8 mouse cellular contexts compared by ENCODE assay signal in genomic region chr9:56463686-56464515, GRCm38 (mm10). TPM values are rescaled to one million over a fixed set of nuclear protein-coding genes. Genes with fewer than 3 reads are reported as not detected.
DNase-seq lines count a peak whose midpoint lies in the region; ATAC-seq lines count a peak whose summit lies in the region.

No protein-coding gene starts in this region.

- no peak overlapping the region for H3K4me3 ChIP-seq in midbrain, embryonic 14.5 days (replicated peaks; ENCODE audit: low read depth, low read length)
- no peak overlapping the region for H3K4me3 ChIP-seq in midbrain, embryonic 10.5 days
- no peak overlapping the region for H3K4me3 ChIP-seq in forebrain, embryonic 13.5 days
- H3K4me3 ChIP-seq in forebrain, embryonic 12.5 days (replicated peaks) = no peak overlapping the region

- H3K4me1 ChIP-seq in midbrain, embryonic 14.5 days (ENCODE audit: control insufficient read depth, insufficient read depth, low read length) = peaks cover 6% of the 10 kb centered on the region
- H3K4me1 ChIP-seq in midbrain, embryonic 10.5 days = peaks cover 29% of the 10 kb centered on the region
- H3K4me1 ChIP-seq in forebrain, embryonic 13.5 days = peaks cover 19% of the 10 kb centered on the region
- peaks cover 16% of the 10 kb centered on the region for H3K4me1 ChIP-seq in forebrain, embryonic 12.5 days

- H3K27ac ChIP-seq in midbrain, embryonic 14.5 days (replicated peaks; ENCODE audit: low read depth, low read length) = no peak overlapping the region
- no peak overlapping the region for H3K27ac ChIP-seq in midbrain, embryonic 10.5 days (replicated peaks)
- no peak overlapping the region for H3K27ac ChIP-seq in forebrain, embryonic 13.5 days
- H3K27ac ChIP-seq in forebrain, embryonic 12.5 days = no peak overlapping the region

- peaks cover 6% of the 10 kb centered on the region; the same call in 1 of the 2 replicates for H3K36me3 ChIP-seq in midbrain, embryonic 14.5 days (ENCODE audit: control insufficient read depth, insufficient read depth, low read length)
- H3K36me3 ChIP-seq in midbrain, embryonic 10.5 days = peaks cover 24% of the 10 kb centered on the region
- H3K36me3 ChIP-seq in forebrain, embryonic 13.5 days (ENCODE audit: poor library complexity, severe bottlenecking) = peaks cover 16% of the 10 kb centered on the region; the same call in 1 of the 2 replicates
- H3K36me3 ChIP-seq in forebrain, embryonic 12.5 days (replicated peaks) = no peaks in the 10 kb centered on the region; the same call in 1 of the 2 replicates

- no peak overlapping the region for H3K9ac ChIP-seq in midbrain, embryonic 14.5 days (replicated peaks; ENCODE audit: low read length)
- no peak overlapping the region for H3K9ac ChIP-seq in forebrain, embryonic 13.5 days
- no peak overlapping the region for H3K9ac ChIP-seq in forebrain, embryonic 12.5 days

- no peak for ATAC-seq in midbrain, embryonic 14.5 days (ENCODE audit: low FRiP score, low TSS enrichment)
- ATAC-seq in neutrophil, adult 5-6 weeks (ENCODE audit: extremely low read depth, insufficient number of reproducible peaks, low FRiP score, poor library complexity, severe bottlenecking) = peak; percentile 17; the same call in 1 of the 2 replicates
- ATAC-seq in forebrain, embryonic 13.5 days = no peak
- no peak for ATAC-seq in forebrain, embryonic 12.5 days (ENCODE audit: low FRiP score)
- ATAC-seq in erythroid progenitor cell, adult 5-6 weeks (replicated peaks; ENCODE audit: low FRiP score, poor library complexity, severe bottlenecking) = no peak

- no peaks in the 10 kb centered on the region for H3K27me3 ChIP-seq in midbrain, embryonic 14.5 days (ENCODE audit: control insufficient read depth, insufficient read depth, low read length)
- H3K27me3 ChIP-seq in midbrain, embryonic 10.5 days (ENCODE audit: low read depth, poor library complexity, severe bottlenecking) = no peaks in the 10 kb centered on the region
- no peaks in the 10 kb centered on the region for H3K27me3 ChIP-seq in forebrain, embryonic 13.5 days
- H3K27me3 ChIP-seq in forebrain, embryonic 12.5 days = no peaks in the 10 kb centered on the region

- no peak for DNase-seq in midbrain, embryonic 14.5 days
- no peak for DNase-seq in midbrain, embryonic 10.5 days (ENCODE audit: low spot score)
- peak; percentile 69 to 83 for DNase-seq in heart, adult 18-20 months
- DNase-seq in kidney, adult 8-10 months = peak; percentile 18 to 43

- no peaks in the 10 kb centered on the region for H3K9me3 ChIP-seq in midbrain, embryonic 14.5 days (ENCODE audit: control insufficient read depth, low read length)
- no peaks in the 10 kb centered on the region for H3K9me3 ChIP-seq in midbrain, embryonic 10.5 days (replicated peaks)
- no peaks in the 10 kb centered on the region for H3K9me3 ChIP-seq in forebrain, embryonic 13.5 days (replicated peaks)
- H3K9me3 ChIP-seq in forebrain, embryonic 12.5 days = no peaks in the 10 kb centered on the region

- peak overlapping the region; percentile 31; the same call in 1 of the 2 replicates for H3K4me2 ChIP-seq in midbrain, embryonic 14.5 days (ENCODE audit: low read length)
- no peak overlapping the region for H3K4me2 ChIP-seq in forebrain, embryonic 13.5 days
- H3K4me2 ChIP-seq in forebrain, embryonic 12.5 days = no peak overlapping the region

- WGBS in midbrain, embryonic 14.5 days = 78% methylated on average over 4 of the region's 4 CpGs
- WGBS in midbrain, embryonic 10.5 days = 71% methylated on average over 4 of the region's 4 CpGs
- WGBS in forebrain, embryonic 13.5 days = 72% methylated on average over 4 of the region's 4 CpGs
- 75% methylated on average over 4 of the region's 4 CpGs for WGBS in forebrain, embryonic 12.5 days

RNA-seq across cellular contexts. Expression of gene Hmg20a, which starts 45.5 kb away (rescaled TPM):
- 68.4 and 94.3 TPM in 2 replicates for polyA plus RNA-seq in midbrain, embryonic 14.5 days (2014; fragmentation: Nextera tagmentation; extraction: Ambion mirVana)
- 62.5 and 74.3 TPM in 2 replicates for polyA plus RNA-seq in midbrain, embryonic 10.5 days (2016; fragmentation: Nextera tagmentation; extraction: Ambion mirVana)
- total RNA-seq in heart, adult 18-20 months (2021) = 10 to 100 TPM; 15.6 to 18.4 TPM
- total RNA-seq in neutrophil, adult 5-6 weeks (2017) = 40.5 TPM in 2 replicates
- polyA plus RNA-seq in forebrain, embryonic 13.5 days (2015; fragmentation: Nextera tagmentation; extraction: Ambion mirVana) = 72.3 and 80.2 TPM in 2 replicates
- polyA plus RNA-seq in forebrain, embryonic 12.5 days (2016; fragmentation: Nextera tagmentation; extraction: Ambion mirVana) = 74.0 and 76.8 TPM in 2 replicates
- 7.2 and 10.9 TPM in 2 replicates for total RNA-seq in erythroid progenitor cell, adult 5-6 weeks (2015; ENCODE audit: low replicate concordance)
- total RNA-seq in erythroid progenitor cell, adult 5-6 weeks (2017; ENCODE audit: low replicate concordance) = 4.0 and 8.0 TPM in 2 replicates

RNA-seq across cellular contexts. Expression of gene Peak1, which starts 46.0 kb away (rescaled TPM):
- polyA plus RNA-seq in midbrain, embryonic 14.5 days (2014; fragmentation: Nextera tagmentation; extraction: Ambion mirVana) = 4.2 and 4.7 TPM in 2 replicates
- polyA plus RNA-seq in midbrain, embryonic 10.5 days (2016; fragmentation: Nextera tagmentation; extraction: Ambion mirVana) = 4.3 and 4.5 TPM in 2 replicates
- 10 to 100 TPM; 34.9 to 35.1 TPM for total RNA-seq in heart, adult 18-20 months (2021)
- 26.5 and 28.4 TPM in 2 replicates for total RNA-seq in neutrophil, adult 5-6 weeks (2017)
- 2.9 and 3.3 TPM in 2 replicates for polyA plus RNA-seq in forebrain, embryonic 13.5 days (2015; fragmentation: Nextera tagmentation; extraction: Ambion mirVana)
- 4.5 and 5.3 TPM in 2 replicates for polyA plus RNA-seq in forebrain, embryonic 12.5 days (2016; fragmentation: Nextera tagmentation; extraction: Ambion mirVana)
- total RNA-seq in erythroid progenitor cell, adult 5-6 weeks (2015; ENCODE audit: low replicate concordance) = 6.3 and 18.7 TPM in 2 replicates
- total RNA-seq in erythroid progenitor cell, adult 5-6 weeks (2017; ENCODE audit: low replicate concordance) = 0.90 and 3.2 TPM in 2 replicates

Comparison
In these comparisons a context has a peak if more than half of its experiments do, and no peak if none do; other contexts are left out.
1. DNase-seq: peak in heart, adult 18-20 months (2 of 2) and kidney, adult 8-10 months (2 of 2); none in midbrain, embryonic 14.5 days (single experiment) and midbrain, embryonic 10.5 days (single experiment).